Mouse (Mus musculus): ENCODE data around the gene Rasgrf2. TPM values are rescaled to one million over a fixed set of nuclear protein-coding genes. Genes with fewer than 3 reads are reported as not detected.

Gene Rasgrf2
- polyA plus RNA-seq, 1 experiment from 2014 or later, result 0.14 TPM

DNA sequence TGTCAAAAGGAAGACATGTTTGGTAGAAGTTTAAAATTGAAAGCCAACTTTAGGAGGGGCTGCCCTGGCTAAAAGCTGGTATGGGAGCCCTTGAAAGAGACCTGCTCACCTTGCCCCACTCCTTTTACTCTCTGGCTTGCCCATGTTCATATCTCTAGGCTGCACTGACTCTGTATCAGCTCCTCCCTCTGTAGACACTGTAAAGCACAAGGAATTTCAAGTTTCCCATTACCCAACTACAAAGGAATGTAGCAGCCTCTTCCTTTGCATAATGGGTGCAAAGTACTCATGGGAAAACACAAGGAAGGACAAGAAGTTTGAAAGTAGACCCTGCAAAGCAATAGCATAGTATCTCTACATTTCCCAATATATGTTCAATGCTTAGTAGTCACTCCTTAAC lies 220.2 kb downstream of the Rasgrf2 start:
- Histone ChIP-seq H3K36me3 (ENCODE audit: control insufficient read depth, insufficient read depth, low read length) (no peaks in the 10 kb centered on the region), H3K27ac (ENCODE audit: low read length) (no peak overlapping the region), H3K27me3 (ENCODE audit: control insufficient read depth, insufficient read depth, low read length) (no peaks in the 10 kb centered on the region), H3K4me1 (ENCODE audit: control insufficient read depth, insufficient read depth, low read length) (no peaks in the 10 kb centered on the region), H3K4me3 (ENCODE audit: low read depth, low read length) (no peak overlapping the region), H3K4me2 (replicated peaks; ENCODE audit: low read depth, low read length) (no peak overlapping the region), H3K9ac (replicated peaks; ENCODE audit: low read depth, low read length) (no peak overlapping the region), H3K9me3 (ENCODE audit: control insufficient read depth, low read depth, low read length) (no peaks in the 10 kb centered on the region)
- ATAC-seq (ENCODE audit: insufficient number of reproducible peaks, insufficient read depth, low FRiP score, low read depth), result no peak

DNA sequence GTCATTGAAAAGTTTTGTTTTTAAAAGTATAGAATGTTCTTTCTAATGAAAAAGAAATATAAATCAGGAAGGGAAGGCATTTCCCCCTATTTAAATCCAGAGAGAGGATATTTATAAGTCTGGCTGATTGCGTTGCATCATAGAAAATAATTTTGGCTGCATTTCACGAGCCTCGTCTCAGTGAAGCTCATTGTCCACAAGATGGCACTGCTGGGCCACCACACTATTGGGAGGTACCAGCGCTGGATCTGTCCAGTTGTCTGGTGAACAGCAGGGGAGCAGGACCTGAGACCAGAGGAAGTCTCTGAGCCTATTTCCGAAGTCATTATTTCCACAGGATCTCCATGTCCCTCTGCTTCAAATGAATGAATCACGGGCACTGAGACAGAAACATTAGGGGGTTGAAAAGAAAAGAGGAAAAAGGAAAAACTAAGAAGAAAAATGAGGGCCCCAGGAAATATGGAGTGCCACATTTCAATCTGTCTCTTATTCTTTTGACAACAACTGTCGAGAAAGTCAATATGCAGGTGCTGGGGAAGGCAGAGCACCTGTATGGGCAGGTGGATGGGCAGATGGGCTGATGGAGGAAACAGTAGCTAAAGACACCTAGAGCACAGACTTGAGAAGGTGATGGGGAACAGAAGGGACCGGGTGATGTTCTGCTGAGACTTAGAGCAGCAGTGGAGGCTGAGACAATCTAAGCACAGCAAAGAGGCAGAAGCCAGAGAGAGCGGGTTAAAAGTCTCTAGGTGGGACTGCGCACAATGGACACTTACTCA lies 223.1 kb downstream of the Rasgrf2 start:
- Histone ChIP-seq H3K27ac (ENCODE audit: low read length) (no peak overlapping the region), H3K4me2 (replicated peaks; ENCODE audit: low read depth, low read length) (no peak overlapping the region), H3K36me3 (ENCODE audit: control insufficient read depth, insufficient read depth, low read length) (no peaks in the 10 kb centered on the region), H3K4me3 (ENCODE audit: low read depth, low read length) (no peak overlapping the region), H3K9ac (replicated peaks; ENCODE audit: low read depth, low read length) (no peak overlapping the region), H3K4me1 (ENCODE audit: control insufficient read depth, insufficient read depth, low read length) (no peaks in the 10 kb centered on the region), H3K27me3 (ENCODE audit: control insufficient read depth, insufficient read depth, low read length) (no peaks in the 10 kb centered on the region), H3K9me3 (ENCODE audit: control insufficient read depth, low read depth, low read length) (no peaks in the 10 kb centered on the region)
- 44% methylated on average over 10 of the region's 10 CpGs for WGBS
- peak; percentile 77; the same call in 1 of the 2 replicates for ATAC-seq (ENCODE audit: insufficient number of reproducible peaks, insufficient read depth, low FRiP score, low read depth)

DNA sequence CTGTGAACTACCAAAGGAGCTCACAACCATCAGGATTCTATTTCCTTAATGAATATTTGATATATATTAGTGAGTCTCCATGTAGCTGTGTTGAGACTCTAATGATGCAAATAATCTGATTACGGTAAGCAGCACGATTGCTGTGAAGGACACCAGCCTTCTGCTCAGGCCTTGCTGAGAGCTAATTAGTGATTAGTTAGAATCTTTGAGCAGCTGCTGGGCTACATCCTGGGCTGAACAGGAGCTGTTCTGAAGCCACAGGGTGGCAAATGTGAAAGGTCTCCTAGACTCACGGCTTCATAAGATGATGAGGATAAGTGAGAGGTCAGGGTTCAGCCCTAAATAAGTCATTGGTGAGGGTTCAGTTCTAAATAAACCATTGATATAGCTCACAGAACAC lies 225.1 kb downstream of the Rasgrf2 start:
- Histone ChIP-seq H3K27me3 (ENCODE audit: control insufficient read depth, insufficient read depth, low read length) (no peaks in the 10 kb centered on the region), H3K9ac (replicated peaks; ENCODE audit: low read depth, low read length) (no peak overlapping the region), H3K4me2 (replicated peaks; ENCODE audit: low read depth, low read length) (no peak overlapping the region), H3K4me1 (ENCODE audit: control insufficient read depth, insufficient read depth, low read length) (no peaks in the 10 kb centered on the region), H3K9me3 (ENCODE audit: control insufficient read depth, low read depth, low read length) (no peaks in the 10 kb centered on the region), H3K36me3 (ENCODE audit: control insufficient read depth, insufficient read depth, low read length) (no peaks in the 10 kb centered on the region), H3K27ac (ENCODE audit: low read length) (no peak overlapping the region), H3K4me3 (ENCODE audit: low read depth, low read length) (no peak overlapping the region)
- 64% methylated on average over 3 of the region's 3 CpGs for WGBS
- ATAC-seq (ENCODE audit: insufficient number of reproducible peaks, insufficient read depth, low FRiP score, low read depth), result no peak

DNA sequence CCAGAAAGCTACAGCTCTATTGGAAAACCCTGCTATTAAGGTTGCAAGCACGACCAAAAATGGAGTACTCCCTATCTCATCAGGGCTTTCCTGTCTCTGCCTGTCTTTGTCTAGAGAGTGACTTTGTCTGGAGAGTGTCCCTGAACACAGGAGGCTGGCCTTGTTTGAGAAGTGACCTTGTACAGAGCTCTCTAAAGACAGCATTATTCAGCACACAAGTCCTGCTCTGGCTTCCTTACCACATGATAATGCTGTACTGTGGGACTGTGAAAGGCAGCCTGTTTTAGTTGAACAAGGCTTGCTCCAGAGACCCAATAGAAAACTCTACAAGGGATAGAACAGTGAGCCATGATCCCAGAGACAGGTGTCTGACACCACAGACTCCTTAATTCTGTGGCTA lies 235.0 kb downstream of the Rasgrf2 start:
- 0 out of 2 replicates have a peak, but pooled peaks have one; percentile 33 for ATAC-seq (ENCODE audit: insufficient number of reproducible peaks, insufficient read depth, low FRiP score, low read depth)
- no peaks in the 10 kb centered on the region for H3K9me3 ChIP-seq (ENCODE audit: control insufficient read depth, low read depth, low read length)
- H3K4me3 ChIP-seq (ENCODE audit: low read depth, low read length), result no peak overlapping the region
- no peak overlapping the region for H3K4me2 ChIP-seq (replicated peaks; ENCODE audit: low read depth, low read length)
- no peaks in the 10 kb centered on the region for H3K27me3 ChIP-seq (ENCODE audit: control insufficient read depth, insufficient read depth, low read length)
- H3K4me1 ChIP-seq (ENCODE audit: control insufficient read depth, insufficient read depth, low read length), result no peaks in the 10 kb centered on the region
- H3K9ac ChIP-seq (replicated peaks; ENCODE audit: low read depth, low read length), result no peak overlapping the region
- 64% methylated on average over 1 of the region's 1 CpGs for WGBS
- H3K36me3 ChIP-seq (ENCODE audit: control insufficient read depth, insufficient read depth, low read length), result no peaks in the 10 kb centered on the region
- H3K27ac ChIP-seq (ENCODE audit: low read length), result no peak overlapping the region

DNA sequence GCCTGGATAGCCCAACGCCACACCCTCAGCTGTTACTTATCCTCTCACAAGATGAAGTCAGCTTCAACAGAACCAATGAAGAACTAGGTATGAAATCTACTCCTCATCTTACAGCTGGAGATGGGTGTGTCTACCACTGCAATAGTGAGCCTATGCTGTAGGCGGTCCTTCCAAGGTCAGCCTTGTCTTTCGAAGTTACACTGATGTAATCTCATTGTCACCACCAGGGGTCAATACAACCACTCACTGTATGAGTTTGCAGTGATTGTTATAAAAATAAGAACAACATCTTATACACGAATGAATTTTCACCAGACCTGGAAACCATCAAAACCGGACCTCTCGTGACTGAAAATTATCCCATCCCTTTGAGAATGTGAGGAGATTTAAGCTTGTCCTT lies 238.3 kb downstream of the Rasgrf2 start:
- H3K4me3 ChIP-seq (ENCODE audit: low read depth, low read length), result no peak overlapping the region
- H3K27ac ChIP-seq (ENCODE audit: low read length), result no peak overlapping the region
- H3K27me3 ChIP-seq (ENCODE audit: control insufficient read depth, insufficient read depth, low read length), result no peaks in the 10 kb centered on the region
- 72% methylated on average over 6 of the region's 6 CpGs for WGBS
- no peak overlapping the region for H3K4me2 ChIP-seq (replicated peaks; ENCODE audit: low read depth, low read length)
- H3K9me3 ChIP-seq (ENCODE audit: control insufficient read depth, low read depth, low read length), result no peaks in the 10 kb centered on the region
- no peak overlapping the region for H3K9ac ChIP-seq (replicated peaks; ENCODE audit: low read depth, low read length)
- no peaks in the 10 kb centered on the region for H3K36me3 ChIP-seq (ENCODE audit: control insufficient read depth, insufficient read depth, low read length)
- no peaks in the 10 kb centered on the region for H3K4me1 ChIP-seq (ENCODE audit: control insufficient read depth, insufficient read depth, low read length)
- ATAC-seq (ENCODE audit: insufficient number of reproducible peaks, insufficient read depth, low FRiP score, low read depth), result no peak

DNA sequence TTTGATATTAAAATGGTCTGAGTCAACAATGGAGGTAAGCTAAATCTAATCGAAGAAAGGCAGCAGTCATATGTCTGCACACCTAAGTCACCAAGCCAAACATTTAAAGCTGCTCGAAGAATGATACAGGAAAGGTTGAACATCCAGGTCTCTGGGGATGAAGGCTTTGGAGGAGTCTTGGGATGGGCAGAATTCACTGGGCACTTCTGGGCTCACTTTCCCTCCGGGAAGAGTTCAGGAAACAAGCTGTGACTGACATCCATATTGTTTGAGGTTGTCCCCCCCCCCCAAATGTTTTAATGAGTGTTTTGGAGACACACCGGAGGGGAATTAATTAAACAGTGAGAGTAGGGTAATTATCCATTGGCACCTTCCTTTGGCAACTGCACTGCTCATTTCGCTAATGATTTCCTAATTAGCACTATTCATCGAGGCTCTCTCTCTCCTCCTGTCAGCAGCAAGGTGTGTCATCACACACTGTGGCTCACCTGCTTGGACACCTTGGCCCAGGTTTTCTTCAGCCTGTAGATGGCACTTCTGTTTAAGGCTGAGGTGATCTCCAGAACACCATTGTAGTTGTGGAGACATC lies 241.3 kb downstream of the Rasgrf2 start:
- no peak for ATAC-seq (ENCODE audit: insufficient number of reproducible peaks, insufficient read depth, low FRiP score, low read depth)
- H3K27me3 ChIP-seq (ENCODE audit: control insufficient read depth, insufficient read depth, low read length), result no peaks in the 10 kb centered on the region
- H3K4me3 ChIP-seq (ENCODE audit: low read depth, low read length), result no peak overlapping the region
- no peak overlapping the region for H3K27ac ChIP-seq (ENCODE audit: low read length)
- no peaks in the 10 kb centered on the region for H3K9me3 ChIP-seq (ENCODE audit: control insufficient read depth, low read depth, low read length)
- no peak overlapping the region for H3K9ac ChIP-seq (replicated peaks; ENCODE audit: low read depth, low read length)
- 84% methylated on average over 6 of the region's 6 CpGs for WGBS
- H3K4me2 ChIP-seq (replicated peaks; ENCODE audit: low read depth, low read length), result no peak overlapping the region
- no peaks in the 10 kb centered on the region for H3K36me3 ChIP-seq (ENCODE audit: control insufficient read depth, insufficient read depth, low read length)
- H3K4me1 ChIP-seq (ENCODE audit: control insufficient read depth, insufficient read depth, low read length), result no peaks in the 10 kb centered on the region

DNA sequence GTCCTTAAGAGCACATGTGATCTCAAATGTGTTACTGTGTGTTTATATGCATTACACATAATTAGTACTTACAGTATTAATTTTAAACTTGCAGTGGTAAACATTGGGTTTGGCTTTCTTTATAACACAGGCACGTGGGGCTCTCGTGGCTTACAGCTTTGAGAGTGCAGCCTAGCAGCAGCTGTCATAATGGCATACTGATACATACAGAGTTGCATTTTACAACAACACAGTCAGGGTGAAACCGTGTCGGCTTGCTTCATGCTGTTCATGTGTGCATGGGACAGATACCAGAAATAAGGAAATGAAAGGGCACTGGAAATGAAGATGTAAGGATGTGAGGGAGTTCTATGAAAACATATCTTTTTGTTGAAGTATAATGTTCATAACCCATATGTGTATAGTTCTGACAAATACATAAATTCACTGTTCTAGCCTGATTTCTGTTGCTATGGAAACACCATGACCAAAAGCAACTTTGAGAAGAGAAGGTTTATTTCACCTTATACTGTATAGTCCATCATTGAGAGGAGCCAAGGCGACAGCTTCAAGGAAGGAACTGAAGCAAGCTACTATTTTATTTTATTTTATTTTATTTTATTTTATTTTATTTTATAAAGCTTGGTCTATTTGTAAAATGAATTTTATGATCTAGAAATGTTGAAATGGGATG lies 246.6 kb downstream of the Rasgrf2 start:
- 74% methylated on average over 5 of the region's 5 CpGs for whole genome bisulfite sequencing
- H3K27ac ChIP-seq (ENCODE audit: low read length), result no peak overlapping the region
- no peak overlapping the region for H3K4me2 ChIP-seq (replicated peaks; ENCODE audit: low read depth, low read length)
- H3K9ac ChIP-seq (replicated peaks; ENCODE audit: low read depth, low read length), result no peak overlapping the region
- H3K4me3 ChIP-seq (ENCODE audit: low read depth, low read length), result no peak overlapping the region
- no peak for ATAC-seq (ENCODE audit: insufficient number of reproducible peaks, insufficient read depth, low FRiP score, low read depth)
- no peaks in the 10 kb centered on the region for H3K4me1 ChIP-seq (ENCODE audit: control insufficient read depth, insufficient read depth, low read length)
- no peaks in the 10 kb centered on the region for H3K36me3 ChIP-seq (ENCODE audit: control insufficient read depth, insufficient read depth, low read length)
- no peaks in the 10 kb centered on the region for H3K9me3 ChIP-seq (ENCODE audit: control insufficient read depth, low read depth, low read length)
- no peaks in the 10 kb centered on the region for H3K27me3 ChIP-seq (ENCODE audit: control insufficient read depth, insufficient read depth, low read length)

DNA sequence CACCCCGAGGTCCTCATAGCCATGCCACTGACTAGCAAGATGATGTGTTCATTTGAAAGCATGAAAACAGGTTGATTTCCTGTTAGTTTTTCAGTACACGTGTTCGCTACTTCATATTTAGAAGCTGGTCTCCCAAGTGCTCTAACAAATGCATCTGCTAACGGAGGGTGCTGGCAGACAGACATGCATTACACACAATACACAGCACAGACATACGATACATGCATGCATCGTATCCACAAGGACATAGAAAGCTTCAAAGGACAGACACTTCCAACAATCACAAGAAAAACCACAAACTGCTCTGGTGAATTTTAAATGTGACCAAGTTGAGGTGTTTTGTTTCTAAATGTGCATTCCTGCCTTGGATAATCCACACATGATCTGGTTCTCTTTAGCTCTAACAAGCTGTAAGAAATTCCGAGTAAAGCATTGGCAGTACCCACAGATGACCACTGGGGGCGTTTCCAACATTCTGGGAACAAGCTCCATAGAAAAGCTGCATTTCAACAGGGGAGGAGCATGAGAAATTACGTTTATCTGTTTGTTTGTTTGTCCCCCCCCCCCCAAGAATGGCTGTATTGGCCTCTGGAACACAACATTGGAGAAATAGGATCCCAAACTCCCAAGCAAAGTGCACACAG lies 249.5 kb downstream of the Rasgrf2 start:
- no peak overlapping the region for H3K4me2 ChIP-seq (replicated peaks; ENCODE audit: low read depth, low read length)
- no peaks in the 10 kb centered on the region for H3K36me3 ChIP-seq (ENCODE audit: control insufficient read depth, insufficient read depth, low read length)
- H3K27ac ChIP-seq (ENCODE audit: low read length), result no peak overlapping the region
- no peaks in the 10 kb centered on the region for H3K9me3 ChIP-seq (ENCODE audit: control insufficient read depth, low read depth, low read length)
- no peak overlapping the region for H3K9ac ChIP-seq (replicated peaks; ENCODE audit: low read depth, low read length)
- no peak for ATAC-seq (ENCODE audit: insufficient number of reproducible peaks, insufficient read depth, low FRiP score, low read depth)
- no peaks in the 10 kb centered on the region for H3K4me1 ChIP-seq (ENCODE audit: control insufficient read depth, insufficient read depth, low read length)
- WGBS, result 59% methylated on average over 9 of the region's 9 CpGs
- no peak overlapping the region for H3K4me3 ChIP-seq (ENCODE audit: low read depth, low read length)
- no peaks in the 10 kb centered on the region for H3K27me3 ChIP-seq (ENCODE audit: control insufficient read depth, insufficient read depth, low read length)

Measured in stomach, embryonic 14.5 days (tissue).